Mouse (Mus musculus) left cerebral cortex, adult 11 months (tissue): Measurements from ENCODE around the gene Taldo1.
"Not testable (repeated sequence)": the region's sequence is repeated elsewhere in the genome, so short reads cannot be mapped to it uniquely, and the experiment has no call there.

Experiments
- DNase-seq: peaks from one replicate; pipeline ENCODE4 v3.0.0; 2022; ENCODE audit warnings: low spot score

Gene Taldo1

GRCm38 (mm10) chr7:141440613-141441012 lies 48.6 kb downstream of the Taldo1 start:
- no peak for DNase-seq

DNA sequence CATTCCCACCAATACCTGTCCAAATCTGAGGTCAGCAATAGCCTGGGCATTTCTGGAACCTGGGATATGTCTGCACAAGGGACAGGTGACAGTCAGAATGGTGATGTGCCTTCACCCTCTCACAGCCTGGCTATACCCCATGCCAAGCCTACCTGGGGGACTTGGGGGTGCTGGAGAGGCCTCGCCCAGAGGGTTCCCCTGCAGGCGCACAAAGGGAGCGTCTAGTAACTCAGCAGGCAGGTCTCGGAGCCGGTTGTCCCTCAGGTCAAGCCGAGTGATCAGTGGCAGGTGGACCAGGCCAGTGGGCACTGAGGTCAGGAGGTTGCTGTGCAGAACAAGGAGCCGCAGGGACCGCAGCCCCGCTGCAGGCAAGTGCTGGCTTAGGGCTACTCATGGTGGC lies 49.5 kb downstream of the Taldo1 start:
- no peak for DNase-seq

DNA sequence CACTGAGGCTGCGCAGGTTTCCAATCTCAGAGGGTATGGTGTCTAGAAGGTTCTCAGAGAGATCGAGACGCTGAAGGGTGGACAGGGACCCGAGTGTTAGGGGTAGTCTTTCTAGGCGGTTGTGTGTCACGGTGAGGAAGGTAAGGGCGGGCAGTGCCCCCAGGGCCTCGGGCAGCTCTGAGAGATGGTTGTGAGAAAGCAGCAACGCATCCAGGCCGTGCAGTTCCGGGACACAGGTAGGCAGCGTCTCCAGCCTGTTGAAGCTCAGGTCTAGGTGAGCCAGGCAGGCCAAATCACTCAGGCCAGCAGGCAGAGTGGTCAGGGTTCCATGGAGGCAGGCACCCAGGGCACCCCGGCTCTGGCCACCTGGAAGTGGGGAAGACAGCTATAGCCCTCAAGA lies 50.2 kb downstream of the Taldo1 start:
- no peak for DNase-seq

- no peak for DNase-seq
These were observed 51.3 kb downstream of the Taldo1 start for GRCm38 (mm10) chr7:141443081-141443821.

GRCm38 (mm10) chr7:141443828-141444237 lies 51.8 kb downstream of the Taldo1 start, which contains the start of gene Pidd1:
Gene Pidd1 (minus strand): TSS chr7:141444025.
- DNase-seq: no peak

GRCm38 (mm10) chr7:141446374-141446773 lies 54.4 kb downstream of the Taldo1 start:
- DNase-seq: not testable (repeated sequence)

GRCm38 (mm10) chr7:141447110-141447991 lies 55.4 kb downstream of the Taldo1 start, which contains the start of gene Rplp2:
Gene Rplp2 (plus strand): TSS chr7:141447370.
- DNase-seq: peak; percentile 92

DNA sequence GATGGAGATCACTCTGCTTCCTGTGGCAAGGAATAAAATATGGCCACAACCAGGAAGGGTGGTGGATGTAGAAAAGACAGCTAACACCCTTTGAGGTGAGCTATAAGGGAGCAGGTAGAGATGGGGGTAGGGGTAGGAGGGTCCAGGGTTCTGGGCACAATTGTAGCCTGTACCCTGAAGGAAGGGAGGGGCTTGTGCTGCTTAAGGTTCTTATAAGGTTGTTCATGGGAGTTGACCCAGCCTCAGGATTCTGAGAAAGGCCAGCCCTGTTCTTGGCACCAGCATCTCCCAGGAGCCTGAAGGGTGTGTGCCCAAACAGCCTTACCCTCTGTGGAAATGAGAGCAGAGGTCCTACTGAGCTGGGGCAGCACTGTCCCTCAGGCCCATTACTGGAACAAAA lies 59.9 kb downstream of the Taldo1 start:
- no peak for DNase-seq
